Mouse (Mus musculus) ES-E14 (cell line): ENCODE results near the gene Grin2a.

Experiments used
- HCFC1 ChIP-seq: IDR thresholded peaks from 2 replicates; pipeline ENCODE4 v1.6.1; 2012; ENCODE audit warnings: low read length, inconsistent platforms, borderline replicate concordance; ENCODE audit not compliant: insufficient read depth
- ZC3H11A ChIP-seq: IDR thresholded peaks from 2 replicates; pipeline ENCODE4 v1.6.1; 2012; ENCODE audit warnings: low read depth, mild to moderate bottlenecking, inconsistent platforms, low read length, borderline replicate concordance

DNA sequence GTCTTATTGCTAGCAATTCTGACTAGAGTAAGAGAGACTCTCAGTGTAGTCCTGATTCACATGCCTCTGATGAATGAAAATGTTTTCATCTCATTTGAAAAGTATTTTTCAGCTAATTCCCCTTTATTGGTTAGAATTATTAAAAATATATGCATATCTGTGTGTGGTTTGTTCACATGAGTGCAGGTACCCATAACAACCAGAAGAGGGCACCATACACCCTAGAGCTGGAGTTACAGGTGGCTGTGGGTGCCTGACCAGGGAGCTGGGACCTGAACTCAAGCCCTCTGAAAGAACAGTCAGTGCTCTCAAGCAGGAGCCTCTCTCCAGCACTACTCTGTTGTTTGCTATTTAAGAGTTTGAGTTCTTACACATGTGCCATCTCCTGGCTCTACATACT is 472.0 kb downstream of the Grin2a start:
- peak; percentile 75 for TF ChIP-seq ZC3H11A
- TF ChIP-seq HCFC1 = no peak
